Mouse (Mus musculus) CH12.LX (cell line): Measurements from ENCODE around the gene Dph6.

Source experiments
- CTCF ChIP-seq, 2 experiments: IDR thresholded peaks in 1 of 2; conservative IDR thresholded peaks in 1 of 2; 2 replicates each; pipeline ENCODE4 v1.5.1; 2011 to 2012; ENCODE audit warnings: low read depth in 2 of 2, low read length in 2 of 2, improper control_type of control experiment in 1 of 2, inconsistent platforms in 1 of 2, mild to moderate bottlenecking in 1 of 2, moderate library complexity in 1 of 2
- ELF1 ChIP-seq: IDR thresholded peaks from 2 replicates; pipeline ENCODE4 v1.6.1; 2014; ENCODE audit warnings: low read depth, mild to moderate bottlenecking, inconsistent platforms, low read length, improper control_type of control experiment
- EP300 ChIP-seq: IDR thresholded peaks from 2 replicates; pipeline ENCODE4 v1.6.1; 2011; ENCODE audit warnings: low read length, improper control_type of control experiment
- IRF4 ChIP-seq: IDR thresholded peaks from 2 replicates; pipeline ENCODE4 v1.6.1; 2014; ENCODE audit warnings: low read depth, mild to moderate bottlenecking, inconsistent platforms, low read length, improper control_type of control experiment
- KAT2A ChIP-seq: IDR thresholded peaks from 2 replicates; pipeline ENCODE4 v1.6.1; 2012; ENCODE audit warnings: low read length, improper control_type of control experiment, inconsistent platforms; ENCODE audit not compliant: insufficient replicate concordance
- MAFK ChIP-seq: IDR thresholded peaks from 2 replicates; pipeline ENCODE4 v1.6.1; 2011; ENCODE audit warnings: low read length, improper control_type of control experiment; ENCODE audit not compliant: insufficient replicate concordance
- SMC3 ChIP-seq: IDR thresholded peaks from 2 replicates; pipeline ENCODE4 v1.6.1; 2011; ENCODE audit warnings: low read depth, low read length, improper control_type of control experiment

DNA sequence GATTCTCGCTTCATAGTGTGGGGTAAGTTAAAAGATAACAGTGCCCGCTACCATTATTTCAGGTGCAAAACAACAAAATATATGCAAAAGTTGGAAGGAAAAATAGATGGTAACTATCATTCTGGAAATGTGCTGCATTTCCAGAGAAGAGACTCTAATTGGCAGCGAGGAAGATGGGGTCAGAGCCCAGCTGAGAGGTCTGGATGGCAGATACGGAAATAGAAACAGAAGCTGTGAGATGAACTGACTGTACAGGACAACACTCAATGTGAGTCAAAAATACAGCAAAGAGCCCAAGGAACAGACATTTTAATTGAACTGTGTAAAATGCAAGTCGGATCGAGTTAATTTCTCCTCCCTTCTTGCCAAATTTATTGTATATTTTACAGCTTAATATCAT is 114.3 kb downstream of the Dph6 start:
- no peak for TF ChIP-seq ELF1
- TF ChIP-seq KAT2A = no peak
- TF ChIP-seq SMC3 = no peak
- no peak for TF ChIP-seq EP300
- TF ChIP-seq CTCF (conservative IDR thresholded peaks at IDR 0.05 in 1 of 2, IDR thresholded peaks at IDR 0.05 in 1 of 2; ENCODE audit: low read depth in 2 of 2, low read length in 2 of 2) = no peak
- TF ChIP-seq IRF4 = no peak
- no peak for TF ChIP-seq MAFK
